Mouse (Mus musculus): ENCODE data around the gene Uba6. TPM values are rescaled to one million over a fixed set of nuclear protein-coding genes. Genes with fewer than 3 reads are reported as not detected.

The Uba6 gene
- total and polyA plus RNA-seq, 3 experiments, result 9.8 to 59.4 (median 11.8) TPM

DNA sequence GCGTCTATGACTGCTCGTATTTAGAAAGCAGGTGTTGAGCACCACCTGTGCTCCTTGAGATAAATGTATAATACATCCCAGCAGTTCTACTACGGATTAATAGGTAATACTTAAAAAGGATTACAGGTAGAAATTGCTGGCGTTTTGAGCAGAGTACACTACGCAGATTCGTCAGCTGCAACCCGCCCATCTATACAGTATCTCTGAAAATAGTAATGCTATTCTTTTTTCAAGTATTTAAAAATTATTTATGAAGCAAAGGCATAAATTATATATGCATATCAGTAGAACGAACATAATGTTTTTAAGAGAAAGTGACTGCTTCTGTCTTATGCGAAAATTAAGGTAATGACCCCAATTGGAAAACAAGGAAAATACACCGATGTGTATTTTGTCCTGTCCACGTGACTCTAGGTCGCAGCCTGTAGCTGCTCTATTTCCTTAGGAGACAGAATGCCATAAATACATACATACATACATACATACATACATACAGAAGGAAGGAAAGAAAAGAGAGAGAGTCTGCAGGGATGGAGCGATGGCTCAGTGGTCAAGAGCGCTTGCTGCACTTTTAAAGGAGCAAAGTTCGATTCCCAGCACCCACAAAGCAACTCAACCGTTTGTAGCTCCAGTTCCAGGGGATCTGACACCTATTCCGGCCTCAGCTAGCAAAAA lies 106.6 kb downstream of the Uba6 start:
- Histone ChIP-seq H3K79me2 (ENCODE audit: control insufficient read depth, insufficient read depth, low read length, poor library complexity) (peaks cover 10% of the 10 kb centered on the region), H3K9ac (ENCODE audit: control insufficient read depth, low read depth, low read length, poor library complexity, severe bottlenecking) (peak overlapping the region; percentile 63), H3K27ac (ENCODE audit: control insufficient read depth, low read depth, low read length) (peak overlapping the region; percentile 53), H3K27me3 (ENCODE audit: control insufficient read depth in 1 of 2, insufficient read depth in 2 of 2, low read length in 2 of 2) (no peaks in the 10 kb centered on the region), H3K36me3 (ENCODE audit: control insufficient read depth in 1 of 2, insufficient read depth in 2 of 2, low read length in 2 of 2) (peaks cover 0 to 22% of the 10 kb centered on the region in 2 experiments; a peak in 2 of 4 replicates), H3K4me3 (ENCODE audit: control insufficient read depth in 1 of 2, insufficient read depth in 1 of 2, low read depth in 2 of 2, low read length in 2 of 2) (peak overlapping the region; percentile 67 to 87), H3K4me1 (ENCODE audit: control insufficient read depth in 1 of 2, insufficient read depth in 2 of 2, low read length in 2 of 2) (peaks cover 5 to 6% of the 10 kb centered on the region in 2 experiments; a peak in 3 of 4 replicates), H3K9me3 (replicated peaks; ENCODE audit: insufficient read depth, low read length) (no peaks in the 10 kb centered on the region)
- TF ChIP-seq MYC (IDR thresholded peaks at IDR 0.05; ENCODE audit: low read depth, low read length) (peak; percentile 27; the same call in 1 of the 2 replicates), EP300 (IDR thresholded peaks at IDR 0.05; ENCODE audit: low read depth in 1 of 2, low read length in 2 of 2) (no peak), ZC3H11A (IDR thresholded peaks at IDR 0.05; ENCODE audit: low read depth, low read length) (no peak), TAL1 (IDR thresholded peaks at IDR 0.05; ENCODE audit: low read length) (no peak), ZKSCAN1 (IDR thresholded peaks at IDR 0.05; ENCODE audit: low read depth, low read length) (no peak), USF1 (IDR thresholded peaks at IDR 0.05; ENCODE audit: low read depth, low read length) (peak; percentile 88), USF2 (IDR thresholded peaks at IDR 0.05; ENCODE audit: borderline replicate concordance in 1 of 2, insufficient read depth in 1 of 2, low read depth in 1 of 2, low read length in 2 of 2) (peak; percentile 28 to 50; a peak in 2 of 4 replicates), NELFE (IDR thresholded peaks at IDR 0.05; ENCODE audit: low read depth, low read length) (no peak), MAX (IDR thresholded peaks at IDR 0.05; ENCODE audit: low read length) (peak; percentile 59), TBP (IDR thresholded peaks at IDR 0.05; ENCODE audit: low read depth, low read length) (peak; percentile 90), BHLHE40 (IDR thresholded peaks at IDR 0.05; ENCODE audit: borderline replicate concordance, low read depth, low read length) (0 out of 2 replicates have a peak, but pooled peaks have one; percentile 4), MAFK (IDR thresholded peaks at IDR 0.05; ENCODE audit: borderline replicate concordance, low read depth, low read length) (no peak), SIN3A (IDR thresholded peaks at IDR 0.05; ENCODE audit: low read length) (no peak; the same call in 1 of the 2 replicates), CTCF (IDR thresholded peaks at IDR 0.05 in 2 of 3, conservative IDR thresholded peaks at IDR 0.05 in 1 of 3; ENCODE audit: control insufficient read depth in 1 of 3, insufficient read depth in 1 of 3, low read depth in 2 of 3, low read length in 3 of 3, poor library complexity in 1 of 3, severe bottlenecking in 1 of 3) (no peak), MXI1 (IDR thresholded peaks at IDR 0.05; ENCODE audit: low read depth, low read length) (peak; percentile 69)
- DNase-seq (ENCODE audit: low read depth, low spot score), result no peak

DNA sequence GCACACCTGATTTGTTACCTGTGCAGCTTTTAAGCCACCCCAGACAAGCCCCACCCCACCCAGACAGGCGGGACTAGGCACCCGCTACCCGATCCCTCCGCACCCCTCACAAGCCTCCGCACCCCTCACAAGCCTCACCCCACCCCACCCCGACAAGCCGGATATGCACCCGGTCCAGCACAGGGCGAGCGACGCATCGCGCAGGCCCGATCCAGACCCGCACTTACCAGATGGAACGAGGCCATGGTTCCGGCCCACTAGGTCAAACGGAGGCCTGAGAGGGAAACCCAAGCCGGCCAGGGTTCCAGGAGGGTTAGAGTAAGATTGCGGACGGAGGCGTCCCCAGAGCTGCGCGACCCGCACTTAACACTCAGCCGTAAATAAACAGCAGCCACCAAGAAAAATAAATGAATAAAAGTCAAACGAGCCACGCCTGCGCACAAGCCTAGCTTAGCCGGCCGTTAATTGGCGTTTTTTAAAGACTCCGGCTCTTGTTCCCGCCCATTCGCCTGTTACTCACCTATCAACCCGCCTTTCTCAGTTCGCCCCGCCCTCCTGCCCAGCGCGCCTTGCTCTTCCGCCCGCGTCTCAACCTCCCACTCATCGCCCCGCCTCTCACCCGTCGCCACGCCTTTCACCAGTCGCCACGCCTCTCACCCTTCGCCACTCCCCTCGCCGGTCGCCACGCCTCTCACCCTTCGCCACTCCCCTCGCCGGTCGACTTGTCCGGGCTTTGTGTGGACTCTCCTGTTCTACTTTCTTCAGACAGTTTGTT lies 107.3 kb downstream of the Uba6 start, which contains the start of gene Cenpc1:
Gene Cenpc1 (minus strand): TSS at position 483 of the 775 bp plus-strand sequence.
- Histone ChIP-seq H3K4me3 (ENCODE audit: control insufficient read depth in 1 of 2, insufficient read depth in 1 of 2, low read depth in 2 of 2, low read length in 2 of 2) (peak within 1 kb of the TSS; percentile 87 to 93), H3K79me2 (ENCODE audit: control insufficient read depth, insufficient read depth, low read length, poor library complexity) (peaks cover 10% of the 10 kb centered on the region), H3K9ac (ENCODE audit: control insufficient read depth, low read depth, low read length, poor library complexity, severe bottlenecking) (peak within 1 kb of the TSS; percentile 96), H3K36me3 (ENCODE audit: control insufficient read depth in 1 of 2, insufficient read depth in 2 of 2, low read length in 2 of 2) (peaks cover 0 to 18% of the 10 kb centered on the region in 2 experiments; a peak in 2 of 4 replicates), H3K27me3 (ENCODE audit: control insufficient read depth in 1 of 2, insufficient read depth in 2 of 2, low read length in 2 of 2) (no peaks in the 10 kb centered on the region), H3K4me1 (ENCODE audit: control insufficient read depth in 1 of 2, insufficient read depth in 2 of 2, low read length in 2 of 2) (peaks cover 5 to 6% of the 10 kb centered on the region in 2 experiments; a peak in 3 of 4 replicates), H3K27ac (ENCODE audit: control insufficient read depth, low read depth, low read length) (peak within 1 kb of the TSS; percentile 97), H3K9me3 (replicated peaks; ENCODE audit: insufficient read depth, low read length) (no peaks in the 10 kb centered on the region)
- DNase-seq (ENCODE audit: low read depth, low spot score), result peak; percentile 99
- TF ChIP-seq UBTF (IDR thresholded peaks at IDR 0.05; ENCODE audit: borderline replicate concordance, insufficient read depth, low read depth, low read length) (no peak), GATA1 (IDR thresholded peaks at IDR 0.05; ENCODE audit: low read depth, low read length) (no peak), NRF1 (IDR thresholded peaks at IDR 0.05; ENCODE audit: insufficient read depth, low read depth, low read length, poor library complexity, severe bottlenecking) (peak; percentile 74), CHD1 (IDR thresholded peaks at IDR 0.05; ENCODE audit: low read depth, low read length) (no peak), CHD2 (IDR thresholded peaks at IDR 0.05; ENCODE audit: low read length) (no peak), ZKSCAN1 (IDR thresholded peaks at IDR 0.05; ENCODE audit: low read depth, low read length) (no peak), POLR2AphosphoS2 (IDR thresholded peaks at IDR 0.05; ENCODE audit: low read length) (peak; percentile 61; the same call in 1 of the 2 replicates), ELF1 (IDR thresholded peaks at IDR 0.05; ENCODE audit: low read depth, low read length) (peak; percentile 54; the same call in 1 of the 2 replicates), MAZ (IDR thresholded peaks at IDR 0.05; ENCODE audit: low read depth, low read length) (peak; percentile 11; the same call in 1 of the 2 replicates), POLR2AphosphoS5 (IDR thresholded peaks at IDR 0.05; ENCODE audit: borderline replicate concordance, low read depth, low read length) (no peak), SIN3A (IDR thresholded peaks at IDR 0.05; ENCODE audit: low read length) (peak; percentile 23; the same call in 1 of the 2 replicates), ZNF384 (IDR thresholded peaks at IDR 0.05; ENCODE audit: low read depth, low read length) (no peak), MAFK (IDR thresholded peaks at IDR 0.05; ENCODE audit: borderline replicate concordance, low read depth, low read length) (no peak), NELFE (IDR thresholded peaks at IDR 0.05; ENCODE audit: low read depth, low read length) (peak; percentile 79), POLR2A (IDR thresholded peaks at IDR 0.05; ENCODE audit: control insufficient read depth in 1 of 2, insufficient read depth in 1 of 2, low read depth in 1 of 2, low read length in 2 of 2, poor library complexity in 1 of 2) (peak in 1 of 2 experiments; percentile 90; a peak in 2 of 4 replicates), E2F4 (IDR thresholded peaks at IDR 0.05; ENCODE audit: borderline replicate concordance, low read depth, low read length) (no peak; the same call in 1 of the 2 replicates)
